Mouse (Mus musculus) spleen, adult 2 months (tissue): Measurements from ENCODE around the gene Olfr1023.

Source experiments
- CTCF ChIP-seq: fragments of 200-500 bp; IDR thresholded peaks from 2 replicates; pipeline ENCODE4 v1.5.1; 2011; ENCODE audit warnings: mild to moderate bottlenecking, inconsistent platforms; ENCODE audit not compliant: insufficient read depth, insufficient read length, insufficient replicate concordance; ENCODE audit errors: extremely low read depth
- POLR2A ChIP-seq: fragments of 200-500 bp; IDR thresholded peaks from 2 replicates; pipeline ENCODE4 v1.6.1; 2011; ENCODE audit warnings: low read depth, low read length, inconsistent platforms

- no peak for TF ChIP-seq CTCF
- TF ChIP-seq POLR2A: no peak
Observed at GRCm38 (mm10) chr2:85913197-85913596, 27.8 kb downstream of the Olfr1023 start.
